Mouse (Mus musculus) stomach, embryonic 16.5 days (tissue): ENCODE data around the gene Gng12. TPM values are rescaled to one million over a fixed set of nuclear protein-coding genes. Genes with fewer than 3 reads are reported as not detected.

ENCODE experiments used
- ATAC-seq: fragments of 200-750 bp; cut with Nextera tagmentation; 2 replicates; pipeline ENCODE4 v1.8.0; 2017; ENCODE audit warnings: moderate number of reproducible peaks, moderate TSS enrichment; ENCODE audit not compliant: insufficient read depth, low FRiP score
- H3K27ac ChIP-seq: fragments of 300-500 bp; sonication (generic); 2 replicates; pipeline ENCODE4 v1.5.1; 2014; ENCODE audit warnings: low read length
- H3K27me3 ChIP-seq: fragments of 300-500 bp; sonication (generic); 2 replicates; pipeline ENCODE4 v1.6.1; 2014; ENCODE audit warnings: low read length, control low read depth, mixed read lengths; ENCODE audit not compliant: control insufficient read depth, insufficient read depth
- H3K36me3 ChIP-seq: fragments of 300-500 bp; sonication (generic); 2 replicates; pipeline ENCODE4 v1.6.1; 2014; ENCODE audit warnings: low read length; ENCODE audit not compliant: control insufficient read depth, insufficient read depth
- H3K4me1 ChIP-seq: fragments of 300-500 bp; sonication (generic); 2 replicates; pipeline ENCODE4 v1.6.1; 2014; ENCODE audit warnings: low read length, control low read depth, mixed read lengths; ENCODE audit not compliant: control insufficient read depth, insufficient read depth
- H3K4me2 ChIP-seq: fragments of 300-500 bp; sonication (generic); 2 replicates; pipeline ENCODE4 v1.6.1; 2014; ENCODE audit warnings: low read depth, low read length, mixed read lengths
- H3K4me3 ChIP-seq: fragments of 300-500 bp; sonication (generic); replicated peaks from 2 replicates; pipeline ENCODE4 v1.5.1; 2014; ENCODE audit warnings: mild to moderate bottlenecking, low read length
- H3K9ac ChIP-seq: fragments of 300-500 bp; sonication (generic); 2 replicates; pipeline ENCODE4 v1.6.1; 2014; ENCODE audit warnings: low read length
- H3K9me3 ChIP-seq: fragments of 300-500 bp; sonication (generic); replicated peaks from 2 replicates; pipeline ENCODE4 v1.6.1; 2016; ENCODE audit warnings: low read length, control low read depth; ENCODE audit not compliant: control insufficient read depth
- WGBS: fragments of 180-500 bp; shearing (Covaris S2); extraction: QIAGEN DNeasy Blood & Tissue Kit; methylation state at CpG from one replicate; pipeline ENCODE4 v1.1.7; 2014; 5-methylcytosine and 5-hydroxymethylcytosine counted together
- polyA plus RNA-seq: library from polyadenylated mRNA; unstranded; fragments of >200 nt; fragmentation: Nextera tagmentation; extraction: Ambion mirVana; gene quantifications from 2 replicates; pipeline ENCODE4 v1.2.1, GENCODE M21; 2015

Gng12 gene
- polyA plus RNA-seq, 1 experiment from 2014 or later, result 132 TPM

DNA sequence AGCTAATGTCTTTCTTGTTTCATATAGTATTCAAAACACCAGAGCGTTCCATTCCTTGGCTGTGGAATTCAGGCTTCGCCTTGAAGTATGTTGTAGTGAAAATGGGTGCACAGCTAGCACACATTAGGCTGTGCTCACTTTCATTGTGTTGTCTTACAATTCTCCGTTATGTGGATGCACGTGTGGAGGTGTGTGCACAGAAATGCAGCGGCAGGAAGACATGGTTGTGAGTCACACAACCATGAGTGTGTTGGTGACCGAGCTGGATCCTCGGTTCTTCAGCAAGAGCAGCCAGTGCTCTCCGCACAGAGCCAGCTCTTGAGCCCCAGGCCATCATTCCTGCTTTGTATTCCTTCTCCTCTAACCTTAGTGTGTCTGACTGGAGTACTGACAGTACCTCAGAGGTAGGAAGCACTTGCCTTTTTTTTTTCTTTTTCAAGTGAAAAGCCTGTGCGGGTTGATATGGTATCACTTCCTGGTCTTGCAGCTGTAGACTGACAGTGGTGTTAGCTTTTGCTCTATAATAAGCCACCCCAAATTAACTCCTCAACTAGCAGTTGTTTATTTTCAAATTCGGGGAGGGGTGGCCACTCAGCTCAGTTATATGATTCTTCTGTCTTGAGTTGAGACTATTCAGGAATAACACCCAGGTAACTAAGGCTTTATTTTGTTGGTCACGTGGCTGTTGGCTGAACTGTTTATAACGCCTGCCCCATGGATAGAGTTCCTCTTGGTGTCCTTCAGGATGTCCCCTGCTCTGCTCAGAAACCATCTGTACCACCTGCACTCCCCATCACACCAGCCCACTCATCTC, 48.2 kb downstream of the Gng12 start:
- WGBS, result 78% methylated on average over 12 of the region's 12 CpGs
- H3K27ac ChIP-seq, result peak overlapping the region; percentile 48
- H3K9ac ChIP-seq, result no peak overlapping the region
- H3K4me3 ChIP-seq, result no peak overlapping the region
- no peaks in the 10 kb centered on the region for H3K36me3 ChIP-seq
- no peak for ATAC-seq
- H3K4me2 ChIP-seq, result no peak overlapping the region
- peaks cover 13% of the 10 kb centered on the region for H3K4me1 ChIP-seq
- no peaks in the 10 kb centered on the region for H3K27me3 ChIP-seq
- no peaks in the 10 kb centered on the region for H3K9me3 ChIP-seq

DNA sequence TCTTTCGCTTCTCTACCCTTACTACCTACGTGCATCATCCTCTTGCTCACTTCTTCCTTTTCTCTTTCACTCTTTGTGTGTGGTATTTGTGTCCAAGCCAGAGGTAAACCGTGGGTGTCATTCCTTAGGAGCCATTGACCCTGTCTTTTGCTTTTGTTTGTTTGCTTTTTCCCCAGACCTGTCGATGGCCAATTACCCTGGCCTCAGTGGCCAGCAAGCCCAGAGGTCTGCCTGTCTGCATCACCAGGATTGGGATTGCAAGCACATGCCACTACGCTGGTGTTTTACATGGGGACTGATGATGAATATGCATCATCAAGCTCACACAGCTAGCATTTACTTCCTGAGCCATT, 48.8 kb downstream of the Gng12 start:
- H3K27me3 ChIP-seq, result no peaks in the 10 kb centered on the region
- no peak for ATAC-seq
- peaks cover 13% of the 10 kb centered on the region for H3K4me1 ChIP-seq
- no peaks in the 10 kb centered on the region for H3K36me3 ChIP-seq
- no peak overlapping the region for H3K9ac ChIP-seq
- H3K9me3 ChIP-seq, result no peaks in the 10 kb centered on the region
- 59% methylated on average over 5 of the region's 5 CpGs for WGBS
- no peak overlapping the region for H3K27ac ChIP-seq
- H3K4me3 ChIP-seq, result no peak overlapping the region
- H3K4me2 ChIP-seq, result no peak overlapping the region

DNA sequence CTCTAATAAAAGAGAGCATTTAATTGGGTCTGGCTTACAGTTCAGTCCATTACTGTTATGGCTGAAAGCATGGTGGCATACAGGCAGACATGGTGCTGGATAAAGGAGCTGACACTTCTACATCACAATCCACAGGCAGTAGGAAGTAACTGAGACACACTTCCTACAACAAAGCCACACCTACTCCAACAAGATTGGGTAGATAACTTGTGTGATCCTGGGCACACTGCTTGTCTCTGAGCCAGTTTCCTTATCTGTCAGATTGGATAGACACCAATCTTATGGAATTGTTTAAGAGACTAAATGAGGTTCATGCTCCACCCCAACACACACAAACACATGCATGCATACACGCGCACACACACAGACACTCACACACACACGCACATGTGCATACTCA, 51.9 kb downstream of the Gng12 start:
- no peaks in the 10 kb centered on the region for H3K9me3 ChIP-seq
- no peak overlapping the region for H3K27ac ChIP-seq
- H3K9ac ChIP-seq, result no peak overlapping the region
- ATAC-seq, result no peak
- H3K36me3 ChIP-seq, result no peaks in the 10 kb centered on the region
- H3K4me1 ChIP-seq, result peaks cover 8% of the 10 kb centered on the region
- no peak overlapping the region for H3K4me3 ChIP-seq
- H3K4me2 ChIP-seq, result no peak overlapping the region
- no peaks in the 10 kb centered on the region for H3K27me3 ChIP-seq
- 93% methylated on average over 3 of the region's 3 CpGs for WGBS

DNA sequence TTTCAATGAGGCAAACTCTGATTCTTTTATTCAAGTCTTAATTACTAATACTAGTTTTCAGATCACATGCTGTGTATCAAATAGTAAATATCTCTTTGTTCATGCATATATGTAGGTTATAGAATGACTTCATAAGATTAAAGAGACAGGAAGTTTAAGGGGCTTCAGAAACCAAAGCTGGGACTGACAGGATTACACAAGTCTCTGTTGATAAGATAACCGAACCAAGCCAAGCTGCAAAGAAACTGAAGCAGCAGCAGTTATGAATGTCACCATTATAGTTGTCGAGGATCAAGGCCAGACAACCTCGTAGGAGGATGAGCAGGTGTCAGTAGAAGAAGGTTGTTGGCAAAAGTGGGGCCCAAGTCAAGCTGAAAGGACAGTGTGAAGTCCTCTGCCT, 52.7 kb downstream of the Gng12 start:
- Histone ChIP-seq H3K9ac (no peak overlapping the region), H3K4me2 (no peak overlapping the region), H3K4me3 (no peak overlapping the region), H3K36me3 (no peaks in the 10 kb centered on the region), H3K27ac (no peak overlapping the region), H3K9me3 (no peaks in the 10 kb centered on the region), H3K27me3 (no peaks in the 10 kb centered on the region), H3K4me1 (peaks cover 9% of the 10 kb centered on the region)
- no peak for ATAC-seq
- WGBS, result 64% methylated on average over 3 of the region's 3 CpGs

DNA sequence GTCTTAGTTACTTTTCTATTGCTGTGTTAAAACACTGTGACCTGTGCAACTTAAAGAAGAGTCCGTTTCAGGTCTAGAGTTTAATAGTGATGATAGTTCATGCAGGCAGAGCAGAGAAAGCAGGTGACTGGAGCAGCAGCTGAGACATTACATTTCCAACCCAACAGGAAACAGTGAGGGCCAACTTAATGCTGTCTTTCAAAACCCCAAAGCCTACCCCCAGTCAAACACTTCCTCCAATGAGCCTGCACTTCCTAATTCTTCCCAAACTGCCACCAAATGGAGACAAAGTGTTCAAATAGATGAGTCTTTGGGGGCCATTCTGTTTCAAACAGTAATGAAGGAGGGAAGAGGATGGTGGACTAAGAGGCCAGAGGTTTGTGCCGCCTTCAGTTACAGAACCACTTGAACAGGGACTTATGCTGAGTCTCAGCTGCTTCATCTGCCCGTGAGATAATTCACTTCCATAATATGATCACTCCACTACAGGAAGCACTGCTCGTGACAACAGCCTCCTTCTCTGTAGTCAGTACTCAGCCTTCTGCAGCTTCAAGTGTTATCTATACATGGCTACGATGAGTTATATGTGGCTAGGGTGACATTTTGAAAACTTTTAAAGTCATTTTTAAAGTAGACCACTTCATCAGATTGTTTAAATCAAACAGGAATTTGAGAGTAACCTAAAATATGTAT, 55.7 kb downstream of the Gng12 start:
- Histone ChIP-seq H3K9me3 (no peaks in the 10 kb centered on the region), H3K27ac (no peak overlapping the region), H3K4me3 (no peak overlapping the region), H3K27me3 (no peaks in the 10 kb centered on the region), H3K4me1 (0 out of 2 replicates have a peak, but pooled peaks cover 2% of the 10 kb centered on the region), H3K36me3 (no peaks in the 10 kb centered on the region), H3K9ac (no peak overlapping the region), H3K4me2 (no peak overlapping the region)
- 75% methylated on average over 5 of the region's 5 CpGs for WGBS
- no peak for ATAC-seq

DNA sequence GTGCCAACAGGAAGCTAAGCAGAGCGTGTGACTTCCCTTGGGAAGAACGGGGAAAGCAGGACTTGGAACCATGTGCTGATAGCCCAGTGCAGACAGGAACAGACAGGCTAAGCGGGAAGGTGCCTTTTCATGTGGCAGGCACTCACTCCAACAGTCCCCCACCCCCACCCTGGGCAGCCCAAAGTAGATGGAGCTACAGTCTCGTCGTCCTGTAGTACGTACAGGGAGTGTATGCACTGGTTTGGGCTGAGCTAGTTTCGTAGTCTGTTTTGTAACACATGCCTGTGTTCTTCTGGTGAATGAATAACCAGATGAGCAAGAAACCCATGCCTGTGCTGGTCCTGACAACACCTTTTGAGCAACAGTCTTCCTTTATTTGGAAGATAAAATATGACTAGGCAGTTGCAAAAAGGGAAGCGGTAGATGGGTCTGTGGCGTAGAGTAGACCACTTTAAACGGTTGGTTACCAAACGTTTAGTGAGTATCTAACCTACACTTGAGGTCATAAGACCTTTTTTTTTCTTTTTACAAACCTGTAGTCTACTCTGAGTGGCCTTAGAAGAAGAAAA, 57.8 kb downstream of the Gng12 start:
- Histone ChIP-seq H3K36me3 (no peaks in the 10 kb centered on the region), H3K4me3 (no peak overlapping the region), H3K4me1 (0 out of 2 replicates have a peak, but pooled peaks cover 5% of the 10 kb centered on the region), H3K4me2 (no peak overlapping the region), H3K9ac (no peak overlapping the region), H3K27ac (peak overlapping the region; percentile 35; the same call in 1 of the 2 replicates), H3K27me3 (no peaks in the 10 kb centered on the region), H3K9me3 (no peaks in the 10 kb centered on the region)
- 62% methylated on average over 11 of the region's 11 CpGs for WGBS
- peak; percentile 71 for ATAC-seq

DNA sequence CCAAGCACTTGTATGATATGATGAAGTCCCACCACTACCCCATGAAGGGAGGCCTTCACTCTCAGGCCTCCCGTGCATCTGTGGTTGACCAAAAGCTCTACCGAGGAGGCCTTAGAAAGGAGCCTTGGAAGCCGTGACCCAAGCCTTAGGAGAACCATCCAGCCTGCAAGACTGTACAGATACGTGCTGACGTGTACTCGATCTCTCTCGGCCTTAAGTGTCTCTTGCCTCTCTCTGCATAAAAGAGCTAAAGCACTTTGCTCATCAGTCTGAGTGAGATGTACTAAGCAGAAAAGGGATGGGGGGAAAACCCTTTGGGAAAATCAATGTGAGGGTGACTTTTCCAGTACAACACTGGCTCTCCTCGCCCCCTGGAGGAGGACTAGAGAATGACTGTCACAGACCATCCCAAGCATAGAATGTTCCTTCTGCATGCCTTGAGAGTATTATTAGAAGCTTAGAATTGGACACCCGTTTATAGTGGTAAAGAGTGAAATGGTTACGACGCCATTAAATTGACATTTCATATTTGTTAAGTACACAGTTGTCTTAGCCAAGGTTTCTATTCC, 59.0 kb downstream of the Gng12 start:
- no peaks in the 10 kb centered on the region for H3K27me3 ChIP-seq
- H3K36me3 ChIP-seq, result no peaks in the 10 kb centered on the region
- 0 out of 2 replicates have a peak, but pooled peaks cover 5% of the 10 kb centered on the region for H3K4me1 ChIP-seq
- no peak overlapping the region for H3K4me2 ChIP-seq
- WGBS, result 78% methylated on average over 11 of the region's 11 CpGs
- no peak overlapping the region for H3K27ac ChIP-seq
- no peak overlapping the region for H3K4me3 ChIP-seq
- no peak overlapping the region for H3K9ac ChIP-seq
- H3K9me3 ChIP-seq, result no peaks in the 10 kb centered on the region
- ATAC-seq, result no peak

DNA sequence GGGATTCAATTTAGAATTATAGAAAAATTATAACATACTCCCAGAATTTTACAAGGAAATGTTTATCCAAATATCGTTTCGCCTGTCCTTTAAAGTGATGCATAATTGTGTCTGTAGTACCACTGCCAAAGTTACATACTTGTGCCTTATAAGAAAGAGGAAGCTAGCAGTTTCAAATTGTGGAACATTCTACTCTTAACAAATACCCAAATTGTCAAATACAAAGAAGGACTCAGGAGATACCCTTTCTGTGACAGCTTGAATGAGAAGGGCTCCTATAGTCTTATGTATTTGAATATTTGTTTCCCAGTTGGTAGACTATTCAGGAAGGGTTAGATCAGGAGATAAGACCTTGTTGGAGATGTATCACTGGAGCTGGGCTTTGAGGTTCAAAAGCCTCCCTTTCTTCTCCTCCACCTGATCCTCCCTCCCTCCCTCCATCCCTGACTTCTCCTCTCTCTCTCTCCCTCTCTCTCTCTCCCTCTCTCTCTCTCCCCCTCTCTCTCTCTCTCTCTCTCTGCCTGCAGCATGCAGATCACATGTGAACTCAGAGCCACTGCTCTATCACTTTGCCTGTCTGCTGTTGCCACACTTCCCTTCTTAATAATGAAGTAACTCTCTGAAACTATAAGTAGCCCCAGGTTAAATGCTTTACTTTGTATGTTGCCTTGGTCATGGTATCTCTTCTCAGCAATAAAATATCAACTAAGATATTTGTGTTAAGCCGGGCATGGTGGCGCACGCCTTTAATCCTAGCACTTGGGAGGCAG, 62.5 kb downstream of the Gng12 start:
- Histone ChIP-seq H3K4me3 (no peak overlapping the region), H3K36me3 (no peaks in the 10 kb centered on the region), H3K27me3 (no peaks in the 10 kb centered on the region), H3K27ac (no peak overlapping the region), H3K9me3 (no peaks in the 10 kb centered on the region), H3K4me2 (no peak overlapping the region), H3K9ac (no peak overlapping the region), H3K4me1 (0 out of 2 replicates have a peak, but pooled peaks cover 5% of the 10 kb centered on the region)
- WGBS, result 82% methylated on average over 5 of the region's 5 CpGs
- ATAC-seq, result no peak
